Mouse (Mus musculus) 3T3-L1 (cell line): ENCODE measurements at regions not wholly inside any gene's neighbourhood (a gene's known extent, or its start where the extent isn't known, plus 50 kb on each side); places are given as distances from the start of the nearest gene placed in this dataset.

ENCODE experiments used
- DNase-seq: peaks from one replicate; pipeline ENCODE4 v3.0.0-alpha.2; 2015; ENCODE audit warnings: low read depth, low spot score

- peak; percentile 26 for DNase-seq
These were observed 54.9 kb upstream of the Atp1b3 start for GRCm38 (mm10) chr9:96419151-96419550.

GRCm38 (mm10) chr9:96415873-96416570 is 51.8 kb upstream of the Atp1b3 start:
- no peak for DNase-seq
